Mouse (Mus musculus) E14TG2a.4 (cell line): ENCODE measurements at regions not wholly inside any gene's neighbourhood (a gene's known extent, or its start where the extent isn't known, plus 50 kb on each side); places are given as distances from the start of the nearest gene placed in this dataset.

Source experiments
- CTCF ChIP-seq: conservative IDR thresholded peaks from 2 replicates; pipeline ENCODE4 v1.5.1; 2014; ENCODE audit warnings: low read length
- POU5F1 ChIP-seq: IDR thresholded peaks from 2 replicates; pipeline ENCODE4 v1.6.1; 2014; ENCODE audit warnings: low read length, borderline replicate concordance

- TF ChIP-seq CTCF, result no peak
- TF ChIP-seq POU5F1, result no peak
Measured at GRCm38 (mm10) chr15:64534166-64534565, 283.3 kb upstream of the Gm21798 start.
